Mouse (Mus musculus) stomach, postnatal 0 days (tissue): Measurements from ENCODE around the gene Cacnb1. TPM values are rescaled to one million over a fixed set of nuclear protein-coding genes. Genes with fewer than 3 reads are reported as not detected.

ENCODE experiments used
- ATAC-seq: fragments of 200-750 bp; cut with Nextera tagmentation; 2 replicates; pipeline ENCODE4 v1.8.0; 2017; ENCODE audit not compliant: low FRiP score, low TSS enrichment
- DNase-seq: peaks from one replicate; pipeline ENCODE4 v3.0.0-alpha.2; 2016; ENCODE audit warnings: low spot score
- H3K27ac ChIP-seq: fragments of 300-500 bp; sonication (generic); replicated peaks from 2 replicates; pipeline ENCODE4 v1.5.1; 2014; ENCODE audit warnings: mild to moderate bottlenecking, control low read depth
- H3K27me3 ChIP-seq: fragments of 300-500 bp; sonication (generic); 2 replicates; pipeline ENCODE4 v1.6.1; 2014; ENCODE audit warnings: low read length; ENCODE audit not compliant: control insufficient read depth, insufficient read depth
- H3K36me3 ChIP-seq: fragments of 300-500 bp; sonication (generic); 2 replicates; pipeline ENCODE4 v1.6.1; 2014; ENCODE audit warnings: low read length, mixed read lengths; ENCODE audit not compliant: control insufficient read depth, insufficient read depth
- H3K4me1 ChIP-seq: fragments of 300-500 bp; sonication (generic); replicated peaks from 2 replicates; pipeline ENCODE4 v1.6.1; 2014; ENCODE audit warnings: antibody characterized with exemption; ENCODE audit not compliant: control insufficient read depth, insufficient read depth
- H3K4me2 ChIP-seq: fragments of 300-500 bp; sonication (generic); replicated peaks from 2 replicates; pipeline ENCODE4 v1.6.1; 2014; ENCODE audit warnings: low read depth, mild to moderate bottlenecking, control low read depth, moderate library complexity
- H3K4me3 ChIP-seq: fragments of 300-500 bp; sonication (generic); 2 replicates; pipeline ENCODE4 v1.5.1; 2014; ENCODE audit warnings: low read depth, low read length, control low read depth
- H3K9ac ChIP-seq: fragments of 300-500 bp; sonication (generic); 2 replicates; pipeline ENCODE4 v1.6.1; 2014; ENCODE audit warnings: mild to moderate bottlenecking, low read length, control low read depth, mixed read lengths
- H3K9me3 ChIP-seq: fragments of 300-500 bp; sonication (generic); 2 replicates; pipeline ENCODE4 v1.6.1; 2016; ENCODE audit warnings: low read length; ENCODE audit not compliant: control insufficient read depth
- CTCF ChIP-seq: IDR thresholded peaks from 2 replicates; pipeline ENCODE4 v1.5.1; 2016; ENCODE audit warnings: antibody characterized with exemption, low read depth, mild to moderate bottlenecking, moderate library complexity
- EP300 ChIP-seq: optimal IDR thresholded peaks from 2 replicates; pipeline ENCODE3; 2016; ENCODE audit warnings: antibody characterized with exemption
- WGBS: fragments of 180-500 bp; shearing (Covaris S2); extraction: QIAGEN DNeasy Blood & Tissue Kit; methylation state at CpG from one replicate; pipeline ENCODE4 v1.1.7; 2014; 5-methylcytosine and 5-hydroxymethylcytosine counted together
- microRNA-seq: library from miRNA; unstranded; fragments of <30 nt; microRNA quantifications from one replicate; pipeline ENCODE4, GENCODE M21; 2016
- polyA plus RNA-seq: library from polyadenylated mRNA; unstranded; fragments of >200 nt; fragmentation: Nextera tagmentation; extraction: Ambion mirVana; gene quantifications from 2 replicates; pipeline ENCODE4 v1.2.1, GENCODE M21; 2015

Gene Cacnb1
- polyA plus RNA-seq, 1 experiment from 2014 or later, result 4.2 TPM

DNA sequence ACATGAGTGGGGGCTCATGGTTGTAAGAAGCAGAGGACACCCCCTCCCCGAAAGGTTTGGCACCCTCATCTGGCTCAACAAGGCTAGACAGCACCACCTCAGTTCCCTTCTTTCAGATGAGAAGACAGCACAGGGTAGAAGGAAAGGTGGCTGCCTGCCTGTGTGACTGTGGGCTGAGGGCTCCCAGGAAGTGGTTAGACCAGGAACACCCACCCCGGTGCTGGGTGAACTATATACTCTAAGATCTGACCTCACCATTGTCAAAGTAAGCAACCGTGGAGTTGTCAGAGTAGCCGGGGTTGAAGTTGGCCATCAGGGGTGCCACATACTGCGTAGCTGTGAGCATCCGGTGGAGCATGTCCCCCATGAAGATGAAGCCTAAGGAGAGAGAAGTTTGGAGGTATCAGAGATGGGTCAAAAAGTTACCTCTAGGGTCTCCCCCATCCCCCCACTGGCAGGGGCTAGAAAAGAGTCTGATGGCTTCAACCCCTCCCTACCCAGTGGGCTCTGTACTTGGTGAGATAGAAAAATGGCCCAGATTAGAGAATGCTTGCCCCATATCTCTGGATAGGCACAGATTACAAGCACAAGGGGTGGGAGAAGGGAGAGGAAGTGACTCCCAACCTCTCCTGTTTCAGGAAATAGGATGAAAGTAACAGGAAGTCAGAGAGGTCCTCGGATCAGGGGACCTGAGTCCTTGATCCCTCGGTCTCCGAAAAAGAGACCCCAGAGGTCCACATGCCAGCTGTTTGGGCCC, 67.5 kb downstream of the Cacnb1 start:
- TF ChIP-seq CTCF (no peak), EP300 (no peak)
- Histone ChIP-seq H3K9me3 (no peaks in the 10 kb centered on the region), H3K4me3 (no peak overlapping the region), H3K4me2 (no peak overlapping the region), H3K4me1 (no peaks in the 10 kb centered on the region), H3K27me3 (no peaks in the 10 kb centered on the region), H3K36me3 (no peaks in the 10 kb centered on the region), H3K27ac (no peak overlapping the region), H3K9ac (no peak overlapping the region)
- ATAC-seq (no peak), DNase-seq (no peak)
- WGBS, result 84% methylated on average over 9 of the region's 9 CpGs

DNA sequence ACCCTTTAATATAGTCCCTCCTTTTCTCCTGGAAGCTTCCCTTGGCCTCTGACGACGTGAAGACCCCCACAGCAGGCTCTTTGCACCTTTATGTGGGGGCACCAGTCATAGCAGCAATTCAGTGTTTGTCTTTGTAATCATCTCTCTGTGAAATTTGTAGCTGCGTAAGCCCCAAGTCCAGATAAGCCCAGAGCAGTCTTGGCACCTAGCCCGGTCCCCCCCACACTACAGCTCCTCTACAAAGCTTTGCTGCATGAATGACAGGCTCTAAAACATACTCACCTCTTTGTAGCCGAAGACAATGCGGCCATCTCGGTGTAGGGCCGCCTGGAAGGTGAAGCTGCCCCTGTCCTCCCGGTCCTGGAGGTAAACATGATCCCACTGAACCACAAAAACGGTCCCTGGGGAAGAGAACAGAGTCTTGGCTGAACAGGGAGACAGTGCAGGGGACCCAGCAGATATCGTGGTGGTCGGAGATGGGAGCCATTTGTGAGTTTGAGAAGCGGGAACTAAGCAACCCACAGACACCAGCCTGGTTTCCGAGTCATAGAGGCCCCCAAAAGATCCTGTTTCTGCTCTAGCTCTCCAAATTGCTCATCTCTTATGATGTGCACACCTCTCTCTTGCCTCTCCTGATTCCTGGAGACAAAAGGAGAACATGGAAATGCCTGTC, 68.2 kb downstream of the Cacnb1 start:
- no peaks in the 10 kb centered on the region for H3K9me3 ChIP-seq
- no peak overlapping the region for H3K27ac ChIP-seq
- no peak for ATAC-seq
- WGBS, result 43% methylated on average over 14 of the region's 14 CpGs
- TF ChIP-seq CTCF, result no peak
- TF ChIP-seq EP300, result no peak
- no peak overlapping the region for H3K4me3 ChIP-seq
- peak; percentile 47 for DNase-seq
- no peak overlapping the region for H3K4me2 ChIP-seq
- H3K4me1 ChIP-seq, result no peaks in the 10 kb centered on the region
- H3K36me3 ChIP-seq, result no peaks in the 10 kb centered on the region
- no peaks in the 10 kb centered on the region for H3K27me3 ChIP-seq
- no peak overlapping the region for H3K9ac ChIP-seq

DNA sequence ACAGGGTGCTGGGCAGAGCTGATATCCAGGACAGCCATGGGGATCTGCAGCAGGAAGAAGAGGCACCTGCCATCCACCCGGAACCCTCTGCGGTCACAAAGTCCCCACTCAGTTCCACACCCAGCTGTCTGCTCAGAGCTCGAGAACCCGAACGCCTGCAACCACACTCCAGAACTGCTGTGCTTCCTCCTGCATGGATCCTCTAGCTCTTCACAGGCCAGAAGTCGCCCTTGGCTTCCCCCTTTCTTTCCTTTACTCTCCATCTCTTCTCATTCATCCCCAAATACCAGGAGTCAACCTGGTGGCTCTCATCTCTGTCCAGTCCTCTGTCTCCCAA, 68.9 kb downstream of the Cacnb1 start:
- WGBS, result 93% methylated on average over 6 of the region's 6 CpGs
- H3K4me1 ChIP-seq, result no peaks in the 10 kb centered on the region
- H3K4me3 ChIP-seq, result no peak overlapping the region
- H3K9ac ChIP-seq, result no peak overlapping the region
- TF ChIP-seq CTCF (no peak), EP300 (no peak)
- no peak overlapping the region for H3K27ac ChIP-seq
- no peak for DNase-seq
- H3K9me3 ChIP-seq, result no peaks in the 10 kb centered on the region
- no peak for ATAC-seq
- H3K27me3 ChIP-seq, result no peaks in the 10 kb centered on the region
- H3K4me2 ChIP-seq, result no peak overlapping the region
- no peaks in the 10 kb centered on the region for H3K36me3 ChIP-seq

DNA sequence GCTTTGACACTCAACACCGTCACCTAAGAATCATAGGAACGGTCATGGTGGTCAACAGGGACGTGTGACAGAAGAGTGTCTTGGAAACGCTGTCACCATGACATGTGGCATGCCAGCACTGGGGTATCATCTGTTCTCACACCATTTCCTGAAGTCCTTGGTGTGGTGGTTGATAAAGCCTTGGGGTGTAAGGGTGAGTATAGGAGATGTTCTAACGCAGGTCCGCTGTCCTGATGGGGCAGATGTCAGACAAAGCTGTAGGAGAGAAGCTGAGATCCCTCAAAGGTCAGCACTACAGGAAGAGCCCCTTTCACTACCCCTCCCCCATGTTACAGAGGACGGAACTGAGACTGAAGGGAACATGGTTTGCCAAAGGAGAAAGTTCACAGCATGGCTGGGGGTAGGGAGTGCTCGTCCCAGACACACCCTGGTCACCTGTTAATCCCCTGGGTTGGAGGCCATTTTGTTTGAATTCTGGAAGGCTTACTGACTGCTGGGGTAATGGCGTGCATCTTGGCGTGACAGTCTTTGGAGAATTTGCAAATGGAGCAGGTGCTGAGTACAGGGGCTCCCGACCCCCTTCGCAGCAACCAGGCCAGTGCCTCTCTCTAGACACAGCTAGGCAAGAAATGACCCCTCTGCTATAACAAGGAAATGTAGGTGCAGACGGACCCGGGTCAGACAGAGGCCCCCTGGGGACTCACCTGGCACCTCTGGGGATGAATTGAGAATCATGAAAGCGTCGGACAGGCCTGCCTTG, 69.5 kb downstream of the Cacnb1 start:
- Histone ChIP-seq H3K27me3 (no peaks in the 10 kb centered on the region), H3K36me3 (no peaks in the 10 kb centered on the region), H3K4me3 (no peak overlapping the region), H3K9ac (no peak overlapping the region), H3K4me1 (no peaks in the 10 kb centered on the region), H3K4me2 (no peak overlapping the region), H3K9me3 (no peaks in the 10 kb centered on the region), H3K27ac (no peak overlapping the region)
- WGBS, result 83% methylated on average over 16 of the region's 16 CpGs
- TF ChIP-seq CTCF (no peak), EP300 (no peak)
- DNase-seq, result no peak
- ATAC-seq, result no peak

DNA sequence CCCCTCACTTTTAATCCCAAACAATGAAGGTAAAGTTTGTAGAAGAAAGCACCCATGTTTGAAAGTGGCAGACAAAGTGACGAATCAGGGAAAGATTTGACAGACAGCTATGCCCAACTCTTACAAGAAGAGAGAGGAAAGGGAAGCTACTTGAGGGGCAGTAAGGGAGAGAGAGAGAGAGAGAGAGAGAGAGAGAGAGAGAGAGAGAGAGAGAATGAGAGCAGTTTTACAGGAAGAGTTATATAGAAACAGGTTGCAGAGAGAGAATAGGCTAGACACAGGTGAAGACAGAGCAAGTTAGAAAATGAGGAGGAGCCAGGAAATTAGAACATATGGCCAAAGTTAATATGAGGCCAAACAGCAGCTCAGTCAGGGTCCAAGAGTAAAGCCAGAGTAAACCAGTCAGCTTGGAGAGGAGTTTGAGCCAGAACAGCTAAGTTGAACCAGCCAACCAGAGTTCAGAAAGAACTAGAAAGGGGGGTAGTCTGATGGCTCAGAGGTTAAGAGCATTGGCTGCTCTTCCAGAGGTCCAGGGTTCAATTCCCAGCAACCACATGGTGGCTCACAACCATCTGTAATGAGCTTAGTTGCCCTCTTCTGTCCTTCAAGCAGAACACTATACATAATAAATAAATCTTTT, 70.3 kb downstream of the Cacnb1 start:
- ATAC-seq (no peak), DNase-seq (no peak)
- H3K36me3 ChIP-seq, result no peaks in the 10 kb centered on the region
- TF ChIP-seq EP300 (no peak), CTCF (no peak)
- H3K4me1 ChIP-seq, result no peaks in the 10 kb centered on the region
- H3K27ac ChIP-seq, result no peak overlapping the region
- H3K4me3 ChIP-seq, result no peak overlapping the region
- H3K27me3 ChIP-seq, result no peaks in the 10 kb centered on the region
- WGBS, result 87% methylated on average over 1 of the region's 1 CpGs
- no peaks in the 10 kb centered on the region for H3K9me3 ChIP-seq
- no peak overlapping the region for H3K4me2 ChIP-seq
- H3K9ac ChIP-seq, result no peak overlapping the region

Small RNAs within 50 kb of the gene (microRNA-seq; reads per million reads assigned to microRNA genes)
- not detected for gene Gm27597

Other genes with a start within 250 kb of the Cacnb1 start
- not detected in 2 replicates for gene 1700001P01Rik, start 247.1 kb downstream of the Cacnb1 start, polyA plus RNA-seq
- 585 and 586 TPM in 2 replicates for gene Rpl23, start 240.6 kb downstream of the Cacnb1 start, polyA plus RNA-seq
- 84.0 and 90.1 TPM in 2 replicates for gene Lasp1, start 224.0 kb downstream of the Cacnb1 start, polyA plus RNA-seq
- gene B230217C12Rik, start 182.3 kb downstream of the Cacnb1 start, polyA plus RNA-seq, result 1.1 and 1.9 TPM in 2 replicates
- gene Fbxo47, start 138.9 kb downstream of the Cacnb1 start, polyA plus RNA-seq, result 0.29 and 0.34 TPM in 2 replicates
- 0.40 and 0.45 TPM in 2 replicates for gene Plxdc1, start 36.6 kb downstream of the Cacnb1 start, polyA plus RNA-seq
- 7.5 and 9.8 TPM in 2 replicates for gene Arl5c, start 26.9 kb downstream of the Cacnb1 start, polyA plus RNA-seq
- 863 and 874 TPM in 2 replicates for gene Rpl19, start 3.7 kb upstream of the Cacnb1 start, polyA plus RNA-seq
- gene Stac2, start 30.4 kb upstream of the Cacnb1 start, polyA plus RNA-seq, result 0.05 and 0.08 TPM in 2 replicates
- gene Fbxl20, start 127.4 kb upstream of the Cacnb1 start, polyA plus RNA-seq, result 11.7 and 12.7 TPM in 2 replicates
- gene Med1, start 170.3 kb upstream of the Cacnb1 start, polyA plus RNA-seq, result 25.5 and 26.8 TPM in 2 replicates
- 3.8 and 4.1 TPM in 2 replicates for gene Cdk12, start 180.0 kb upstream of the Cacnb1 start, polyA plus RNA-seq